In the genomic region with DNA sequence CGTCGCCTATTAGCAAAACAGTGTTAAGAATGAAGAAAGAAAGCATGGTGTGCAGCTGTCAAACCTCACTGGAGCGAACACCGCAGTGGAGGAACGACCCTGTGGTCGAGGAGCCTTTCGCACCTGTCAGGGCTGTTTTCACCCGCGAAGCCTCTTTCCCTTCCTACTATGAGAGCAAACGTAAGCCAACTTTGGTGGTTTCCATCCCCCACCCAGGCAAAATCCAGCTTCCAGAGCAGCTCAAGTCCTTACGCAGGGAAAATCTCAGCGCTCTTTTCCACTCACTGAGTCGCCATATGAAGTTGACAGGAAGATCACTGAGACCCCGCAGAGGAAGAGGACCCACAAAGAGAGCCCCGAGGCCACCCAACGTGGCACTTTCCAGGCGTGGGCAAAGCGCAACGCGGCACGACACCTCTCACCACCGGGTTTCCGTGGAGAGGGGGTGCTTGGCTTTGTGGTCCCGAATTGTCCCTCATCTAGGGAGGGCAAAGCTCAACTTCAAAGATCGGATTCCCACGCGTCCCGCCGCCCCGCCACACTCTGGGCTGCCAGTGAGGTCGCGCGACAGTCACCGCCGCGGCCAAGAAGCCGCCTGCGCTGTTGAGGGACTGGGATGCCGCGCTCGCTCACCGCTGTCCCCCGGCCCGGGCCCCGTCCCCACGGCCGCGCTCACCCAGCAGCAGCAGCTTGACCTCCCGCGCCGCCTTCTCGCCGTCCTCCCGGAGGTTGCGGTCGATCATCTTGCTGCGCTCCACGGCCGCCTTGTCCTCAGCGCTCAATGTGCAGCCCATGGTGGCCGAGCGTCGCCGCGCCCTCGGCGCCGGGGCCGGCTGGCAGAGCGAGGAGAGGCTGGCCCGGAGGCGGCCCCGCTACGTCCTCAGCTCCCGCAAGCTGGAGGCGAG, we compare ENCODE assay signal across 8 mouse cellular contexts. TPM values are rescaled to one million over a fixed set of nuclear protein-coding genes. Genes with fewer than 3 reads are reported as not detected.
DNase-seq lines count a peak whose midpoint lies in the region; ATAC-seq and TF ChIP-seq lines count a peak whose summit lies in the region.

No protein-coding gene starts in this region.

- H3K4me1 ChIP-seq in forebrain, postnatal 0 days (ENCODE audit: insufficient read depth): peaks cover 12% of the 10 kb centered on the region; the same call in 1 of the 2 replicates

- no peak for TF ChIP-seq CTCF in forebrain, postnatal 0 days (IDR thresholded peaks at IDR 0.05; ENCODE audit: low read depth)

- peak; percentile 71 for DNase-seq in ZHBTc4 (ENCODE audit: low read depth, low spot score)
- peak; percentile 45 for DNase-seq in cerebellum, adult 11 months
- peak; percentile 72 for DNase-seq in forebrain, postnatal 0 days
- peak; percentile 57 for DNase-seq in heart, postnatal 4 days
- DNase-seq in layer of hippocampus, postnatal 10 days (ENCODE audit: low spot score in 2 of 2): peak; percentile 46 to 66
- DNase-seq in lung, postnatal 36 days: peak; percentile 25
- DNase-seq in right cerebral cortex, postnatal 36 days (ENCODE audit: low spot score in 2 of 2): peak; percentile 28 to 34
- no peak for DNase-seq in adipocyte (ENCODE audit: low spot score)

- no peaks in the 10 kb centered on the region for H3K36me3 ChIP-seq in forebrain, postnatal 0 days (ENCODE audit: insufficient read depth)

- under 1% methylated on average over 72 of the region's 76 CpGs for WGBS in forebrain, postnatal 0 days

- no peaks in the 10 kb centered on the region for H3K9me3 ChIP-seq in forebrain, postnatal 0 days (ENCODE audit: low read length)

- peak overlapping the region; percentile 87 for H3K27ac ChIP-seq in forebrain, postnatal 0 days (ENCODE audit: low read depth, low read length)

- H3K9ac ChIP-seq in forebrain, postnatal 0 days: peak overlapping the region; percentile 92

- ATAC-seq in forebrain, postnatal 0 days: peak; percentile 77

- peak overlapping the region; percentile 94 for H3K4me3 ChIP-seq in forebrain, postnatal 0 days (ENCODE audit: low read depth, low read length)

- H3K4me2 ChIP-seq in forebrain, postnatal 0 days (ENCODE audit: low read depth): peak overlapping the region; percentile 63

- no peaks in the 10 kb centered on the region for H3K27me3 ChIP-seq in forebrain, postnatal 0 days (ENCODE audit: insufficient read depth, low read length)

RNA-seq across cellular contexts. Expression of a gene that starts 0.5 kb away (rescaled TPM):
- total RNA-seq in forebrain, postnatal 0 days (2014; rRNA removed): 102 and 112 TPM in 2 replicates
- 104 and 114 TPM in 2 replicates for polyA plus RNA-seq in forebrain, postnatal 0 days (2015; fragmentation: Nextera tagmentation; extraction: Ambion mirVana)
- total RNA-seq in heart, postnatal 4 days (2021): 10 to 100 TPM; 18.9 to 20.6 TPM
- 100 to 1,000 TPM; 198 to 202 TPM for total RNA-seq in layer of hippocampus, postnatal 10 days (2021)
